Mouse (Mus musculus): Measurements from ENCODE around the gene Fhad1.
"Not testable (repeated sequence)": the region's sequence is repeated elsewhere in the genome, so short reads cannot be mapped to it uniquely, and the experiment has no call there.

Gene Fhad1

GRCm38 (mm10) chr4:142044452-142044851 lies 29.6 kb upstream of the Fhad1 start:
- DNase-seq (ENCODE audit: low read depth, low spot score), result no peak

GRCm38 (mm10) chr4:142039662-142040353 lies 24.9 kb upstream of the Fhad1 start:
- DNase-seq (ENCODE audit: low read depth, low spot score), result no peak

GRCm38 (mm10) chr4:142037897-142038296 lies 23.0 kb upstream of the Fhad1 start:
- DNase-seq (ENCODE audit: low read depth, low spot score), result no peak

- DNase-seq (ENCODE audit: low read depth, low spot score), result no peak
These were observed 13.7 kb upstream of the Fhad1 start for GRCm38 (mm10) chr4:142028533-142028932.

GRCm38 (mm10) chr4:142026965-142027364 lies 12.1 kb upstream of the Fhad1 start:
- DNase-seq (ENCODE audit: low read depth, low spot score), result no peak

- DNase-seq (ENCODE audit: low read depth, low spot score), result no peak
These were observed 9.7 kb upstream of the Fhad1 start for GRCm38 (mm10) chr4:142024536-142024935.

GRCm38 (mm10) chr4:142023166-142023565 lies 8.3 kb upstream of the Fhad1 start:
- DNase-seq (ENCODE audit: low read depth, low spot score), result no peak

GRCm38 (mm10) chr4:142017686-142018085 lies 2.8 kb upstream of the Fhad1 start:
- no peak for DNase-seq (ENCODE audit: low read depth, low spot score)

GRCm38 (mm10) chr4:142011236-142011635 lies 3.6 kb downstream of the Fhad1 start:
- DNase-seq (ENCODE audit: low read depth, low spot score), result no peak

GRCm38 (mm10) chr4:142010441-142010840 lies 4.4 kb downstream of the Fhad1 start:
- DNase-seq (ENCODE audit: low read depth, low spot score), result no peak

GRCm38 (mm10) chr4:142008206-142008605 lies 6.7 kb downstream of the Fhad1 start:
- DNase-seq (ENCODE audit: low read depth, low spot score), result no peak

- no peak for DNase-seq (ENCODE audit: low read depth, low spot score)
These were observed 14.3 kb downstream of the Fhad1 start for GRCm38 (mm10) chr4:142000581-142000980.

GRCm38 (mm10) chr4:141999494-142000074 lies 15.3 kb downstream of the Fhad1 start:
- DNase-seq (ENCODE audit: low read depth, low spot score), result no peak

GRCm38 (mm10) chr4:141998282-141998821 lies 16.5 kb downstream of the Fhad1 start:
- no peak for DNase-seq (ENCODE audit: low read depth, low spot score)

- no peak for DNase-seq (ENCODE audit: low read depth, low spot score)
These were observed 18.0 kb downstream of the Fhad1 start for GRCm38 (mm10) chr4:141996880-141997279.

GRCm38 (mm10) chr4:141996086-141996485 lies 18.8 kb downstream of the Fhad1 start:
- DNase-seq (ENCODE audit: low read depth, low spot score), result no peak

- DNase-seq (ENCODE audit: low read depth, low spot score), result not testable (repeated sequence)
These were observed 20.8 kb downstream of the Fhad1 start for GRCm38 (mm10) chr4:141994062-141994471.

GRCm38 (mm10) chr4:141993347-141994061 lies 21.4 kb downstream of the Fhad1 start:
- DNase-seq (ENCODE audit: low read depth, low spot score), result no peak

- DNase-seq (ENCODE audit: low read depth, low spot score), result no peak
These were observed 22.2 kb downstream of the Fhad1 start for GRCm38 (mm10) chr4:141992530-141993204.

GRCm38 (mm10) chr4:141988178-141988577 lies 26.7 kb downstream of the Fhad1 start:
- DNase-seq (ENCODE audit: low read depth, low spot score), result no peak

- DNase-seq (ENCODE audit: low read depth, low spot score), result no peak
These were observed 31.2 kb downstream of the Fhad1 start for GRCm38 (mm10) chr4:141983689-141984088.

GRCm38 (mm10) chr4:141981475-141981874 lies 33.4 kb downstream of the Fhad1 start:
- DNase-seq (ENCODE audit: low read depth, low spot score), result no peak
